8 mouse cellular contexts compared by ENCODE assay signal in the genomic region with DNA sequence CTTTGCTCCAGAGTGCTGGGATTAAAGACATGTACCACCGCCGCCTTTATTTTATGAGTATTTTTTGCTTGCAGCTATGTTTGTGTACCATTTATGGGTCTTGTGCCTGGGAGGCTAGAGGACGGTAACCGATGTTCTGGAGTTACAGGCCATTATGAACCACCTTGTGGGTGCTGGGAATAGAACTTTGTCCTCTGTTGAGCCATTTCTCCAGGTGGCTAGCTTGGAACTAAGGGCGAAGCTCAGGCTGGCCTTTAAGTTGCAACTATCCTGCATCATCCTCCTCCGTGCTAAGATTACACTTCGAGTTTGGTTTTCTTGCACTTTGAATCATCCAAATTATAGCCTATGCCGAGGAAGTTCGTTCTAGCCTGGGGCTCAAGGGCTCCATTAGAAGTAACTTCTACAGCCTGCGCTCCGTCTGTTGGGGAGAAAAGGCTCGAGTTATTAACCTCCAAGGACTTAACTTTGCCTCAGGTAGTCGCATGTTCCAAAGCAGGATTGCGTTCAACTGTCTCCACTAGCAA. TPM values are rescaled to one million over a fixed set of nuclear protein-coding genes. Genes with fewer than 3 reads are reported as not detected.
DNase-seq lines count a peak whose midpoint lies in the region; ATAC-seq and TF ChIP-seq lines count a peak whose summit lies in the region.

No protein-coding gene starts in this region.

- no peak for TF ChIP-seq EP300 in liver, postnatal 0 days (IDR thresholded peaks at IDR 0.05; ENCODE audit: low read depth)

- peak overlapping the region; percentile 85 for H3K4me2 ChIP-seq in forebrain, embryonic 16.5 days (ENCODE audit: low read length)
- peak overlapping the region; percentile 88 for H3K4me2 ChIP-seq in liver, postnatal 0 days (ENCODE audit: low read depth, low read length)

- peak; percentile 64 for DNase-seq in heart, embryonic 10.5 days (ENCODE audit: low spot score)
- no peak for DNase-seq in heart, postnatal 4 days
- DNase-seq in liver, postnatal 0 days = no peak
- no peak for DNase-seq in adipocyte (ENCODE audit: low spot score)
- DNase-seq in spleen, postnatal 10 days (ENCODE audit: low spot score in 2 of 2) = no peak
- no peak for DNase-seq in layer of hippocampus, adult 9-11 months

- 8% methylated on average over 14 of the region's 14 CpGs for WGBS in heart, embryonic 10.5 days
- 11% methylated on average over 14 of the region's 14 CpGs for WGBS in forebrain, embryonic 16.5 days
- 10% methylated on average over 14 of the region's 14 CpGs for WGBS in liver, postnatal 0 days (ENCODE audit: insufficient replicate concordance)

- H3K27me3 ChIP-seq in heart, embryonic 10.5 days (ENCODE audit: insufficient read depth, poor library complexity, severe bottlenecking) = no peaks in the 10 kb centered on the region
- no peaks in the 10 kb centered on the region for H3K27me3 ChIP-seq in E14TG2a.4 (ENCODE audit: insufficient read depth, low read length)
- H3K27me3 ChIP-seq in forebrain, embryonic 16.5 days (replicated peaks; ENCODE audit: control insufficient read depth, insufficient read depth, low read length) = peaks cover 5% of the 10 kb centered on the region
- H3K27me3 ChIP-seq in liver, postnatal 0 days (ENCODE audit: insufficient read depth, low read length) = no peaks in the 10 kb centered on the region

- no peaks in the 10 kb centered on the region for H3K9me3 ChIP-seq in heart, embryonic 10.5 days
- H3K9me3 ChIP-seq in E14TG2a.4 (ENCODE audit: low read length) = no peaks in the 10 kb centered on the region
- H3K9me3 ChIP-seq in forebrain, embryonic 16.5 days (ENCODE audit: control insufficient read depth, low read length) = no peaks in the 10 kb centered on the region
- no peaks in the 10 kb centered on the region for H3K9me3 ChIP-seq in liver, postnatal 0 days (ENCODE audit: low read length)

- no peak for ATAC-seq in forebrain, embryonic 16.5 days
- peak; percentile 25; the same call in 1 of the 2 replicates for ATAC-seq in liver, postnatal 0 days

- no peak for TF ChIP-seq CTCF in E14TG2a.4 (conservative IDR thresholded peaks at IDR 0.05; ENCODE audit: low read length)
- TF ChIP-seq CTCF in liver, postnatal 0 days (IDR thresholded peaks at IDR 0.05; ENCODE audit: low read depth) = no peak

- peak overlapping the region; percentile 84 for H3K27ac ChIP-seq in heart, embryonic 10.5 days
- no peak overlapping the region for H3K27ac ChIP-seq in forebrain, embryonic 16.5 days (ENCODE audit: low read length)
- peak overlapping the region; percentile 49; the same call in 1 of the 2 replicates for H3K27ac ChIP-seq in liver, postnatal 0 days (ENCODE audit: low read depth)

- H3K36me3 ChIP-seq in heart, embryonic 10.5 days = peaks cover 12% of the 10 kb centered on the region
- H3K36me3 ChIP-seq in E14TG2a.4 (ENCODE audit: insufficient read depth, low read length) = peaks cover 37% of the 10 kb centered on the region
- peaks cover 2% of the 10 kb centered on the region; the same call in 1 of the 2 replicates for H3K36me3 ChIP-seq in forebrain, embryonic 16.5 days (ENCODE audit: control insufficient read depth, insufficient read depth)
- peaks cover 8% of the 10 kb centered on the region for H3K36me3 ChIP-seq in liver, postnatal 0 days (replicated peaks; ENCODE audit: insufficient read depth, low read length)

- no peaks in the 10 kb centered on the region; the same call in 1 of the 2 replicates for H3K4me1 ChIP-seq in heart, embryonic 10.5 days
- peaks cover 18% of the 10 kb centered on the region for H3K4me1 ChIP-seq in E14TG2a.4 (replicated peaks; ENCODE audit: low read depth, low read length)
- peaks cover 7% of the 10 kb centered on the region for H3K4me1 ChIP-seq in forebrain, embryonic 16.5 days (replicated peaks; ENCODE audit: control insufficient read depth, insufficient read depth, low read length)
- H3K4me1 ChIP-seq in liver, postnatal 0 days (ENCODE audit: insufficient read depth) = peaks cover 10% of the 10 kb centered on the region

- H3K9ac ChIP-seq in forebrain, embryonic 16.5 days (replicated peaks; ENCODE audit: low read depth, low read length) = peak overlapping the region; percentile 16; the same call in 1 of the 2 replicates
- peak overlapping the region; percentile 70 for H3K9ac ChIP-seq in liver, postnatal 0 days (replicated peaks)

- H3K4me3 ChIP-seq in heart, embryonic 10.5 days = peak overlapping the region; percentile 85
- H3K4me3 ChIP-seq in E14TG2a.4 (replicated peaks; ENCODE audit: low read length) = peak overlapping the region; percentile 99
- peak overlapping the region; percentile 75 for H3K4me3 ChIP-seq in forebrain, embryonic 16.5 days (replicated peaks; ENCODE audit: low read length)
- H3K4me3 ChIP-seq in liver, postnatal 0 days (ENCODE audit: low read depth, low read length) = peak overlapping the region; percentile 72

RNA-seq across cellular contexts. Expression of gene Ttc27, which starts 0.4 kb away (rescaled TPM):
- polyA plus RNA-seq in heart, embryonic 10.5 days (2016; fragmentation: Nextera tagmentation; extraction: Ambion mirVana) = 17.2 and 23.6 TPM in 2 replicates
- 10 to 100 TPM; 22.5 to 23.6 TPM for total RNA-seq in heart, postnatal 4 days (2021)
- 17.9 and 18.8 TPM in 2 replicates for polyA plus RNA-seq in forebrain, embryonic 16.5 days (2015; fragmentation: Nextera tagmentation; extraction: Ambion mirVana)
- 6.0 and 7.1 TPM in 2 replicates for polyA plus RNA-seq in liver, postnatal 0 days (2015; fragmentation: Nextera tagmentation; extraction: Ambion mirVana)
